Mouse (Mus musculus) spleen, postnatal 14 days (tissue): ENCODE measurements around the gene Snx14.

Experiments used
- DNase-seq, 2 experiments: peaks; one replicate each; pipeline ENCODE4 v3.0.0; 2021 to 2022; ENCODE audit warnings: low spot score in 2 of 2

Snx14 gene

GRCm38 (mm10) chr9:88380542-88380941, 58.2 kb downstream of the Snx14 start:
- DNase-seq = no peak

- DNase-seq = no peak
These were observed 58.7 kb downstream of the Snx14 start for GRCm38 (mm10) chr9:88380076-88380475.

- no peak for DNase-seq
These were observed 59.7 kb downstream of the Snx14 start for GRCm38 (mm10) chr9:88379057-88379456.

GRCm38 (mm10) chr9:88377483-88377882, 61.3 kb downstream of the Snx14 start:
- DNase-seq = no peak

DNA sequence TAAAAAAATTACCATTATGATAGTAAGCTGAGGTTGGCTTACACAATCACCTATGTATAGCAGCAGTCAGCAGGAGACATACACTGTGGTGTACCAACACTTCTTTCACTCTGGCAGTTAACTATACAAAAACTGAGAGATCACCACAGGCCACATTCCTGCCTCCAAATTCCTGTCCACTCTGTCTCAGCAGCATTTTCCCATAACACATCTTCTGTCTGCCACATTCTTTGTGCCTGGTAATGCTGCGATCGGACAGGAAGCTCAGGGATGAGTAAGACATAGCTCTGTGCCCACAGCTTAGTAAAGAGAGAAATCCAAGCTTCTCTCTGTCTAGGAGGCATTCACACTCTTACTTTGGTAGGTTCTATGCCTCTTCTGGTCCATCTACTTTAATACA, 65.8 kb downstream of the Snx14 start:
- no peak for DNase-seq

GRCm38 (mm10) chr9:88371201-88371600, 67.6 kb downstream of the Snx14 start:
- DNase-seq = no peak

DNA sequence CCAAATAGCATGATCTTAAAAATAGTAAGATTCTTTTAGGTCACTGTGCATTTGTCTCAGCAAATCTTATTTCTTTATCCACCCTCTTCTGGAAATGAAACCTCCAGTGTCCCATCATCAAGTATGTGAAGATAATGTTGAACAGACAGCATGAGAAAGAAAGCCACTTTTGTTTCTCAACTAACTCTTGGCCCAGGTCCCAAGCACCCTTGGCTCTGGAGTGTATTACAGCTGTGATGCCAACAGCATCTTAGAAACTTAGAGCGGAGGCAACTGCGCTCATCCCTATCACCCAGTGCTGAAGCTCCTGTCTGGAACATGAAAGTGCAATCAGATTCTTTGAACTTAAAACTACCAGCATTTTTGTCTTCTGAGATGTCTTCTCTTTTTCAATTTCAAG, 69.1 kb downstream of the Snx14 start:
- DNase-seq = no peak

DNA sequence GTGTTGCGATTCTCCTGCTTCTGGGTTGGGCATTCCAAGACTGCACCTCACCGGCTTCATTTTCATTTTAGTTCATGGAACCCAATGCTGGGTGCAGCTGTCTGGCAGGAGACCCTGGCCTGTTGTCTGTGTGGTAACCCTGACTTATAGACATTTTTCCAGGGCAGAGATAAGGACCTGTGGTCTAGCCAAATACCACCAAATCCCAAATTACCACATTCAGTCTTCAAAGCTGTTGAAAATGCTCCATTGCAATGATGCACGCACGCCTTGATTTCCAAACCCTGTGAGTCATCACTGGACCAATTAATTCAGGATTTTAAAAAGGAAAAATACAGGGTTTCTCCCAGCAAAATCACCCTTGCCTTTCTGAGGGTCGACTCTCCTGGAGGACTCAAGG, 70.3 kb downstream of the Snx14 start:
- no peak for DNase-seq

GRCm38 (mm10) chr9:88367751-88368150, 71.0 kb downstream of the Snx14 start:
- DNase-seq = no peak

DNA sequence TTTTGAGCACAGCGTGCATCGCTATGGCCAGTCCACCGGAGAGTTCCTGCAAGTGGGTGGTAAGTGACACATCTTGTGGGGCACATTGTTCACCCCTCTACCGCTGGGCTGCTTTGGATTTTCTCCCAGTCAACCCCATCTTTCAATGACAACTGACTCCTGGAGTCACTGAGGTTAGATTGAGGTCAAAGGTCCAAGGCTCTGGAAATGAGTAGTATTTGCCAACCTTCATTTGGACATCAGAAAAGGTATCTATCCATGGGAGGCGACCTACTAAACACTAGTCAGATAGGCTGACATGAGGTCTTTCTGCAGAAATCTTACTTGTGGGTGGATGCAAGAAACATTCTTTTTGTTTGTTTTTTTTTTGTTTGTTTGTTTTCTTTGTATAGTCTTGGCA, 71.4 kb downstream of the Snx14 start:
- no peak for DNase-seq

DNA sequence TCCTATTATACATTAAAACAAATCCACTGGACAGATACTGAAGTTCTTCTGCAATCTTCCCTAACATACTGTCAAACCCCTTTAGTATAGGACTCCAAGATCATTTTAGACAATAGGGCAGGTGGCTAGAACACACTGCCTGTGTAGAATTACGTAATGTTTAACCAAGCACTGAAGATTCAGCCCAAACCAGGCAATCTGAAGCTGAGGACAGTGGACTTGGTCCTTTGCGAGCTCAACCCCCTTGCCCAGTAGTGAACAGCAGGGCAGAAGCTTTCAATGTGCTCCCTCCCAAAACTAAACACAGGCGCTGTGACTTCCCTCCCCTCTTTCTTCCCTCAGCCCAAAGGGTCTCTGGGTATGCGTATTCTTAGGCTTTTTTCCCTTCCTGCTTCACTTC, 71.9 kb downstream of the Snx14 start:
- DNase-seq = no peak

- no peak for DNase-seq
These were observed 72.5 kb downstream of the Snx14 start for GRCm38 (mm10) chr9:88366308-88366707.

GRCm38 (mm10) chr9:88363102-88363501, 75.7 kb downstream of the Snx14 start:
- DNase-seq = no peak

- DNase-seq = no peak
These were observed 76.5 kb downstream of the Snx14 start for GRCm38 (mm10) chr9:88362055-88362850.

- DNase-seq = no peak
These were observed 77.4 kb downstream of the Snx14 start for GRCm38 (mm10) chr9:88361211-88361909.

DNA sequence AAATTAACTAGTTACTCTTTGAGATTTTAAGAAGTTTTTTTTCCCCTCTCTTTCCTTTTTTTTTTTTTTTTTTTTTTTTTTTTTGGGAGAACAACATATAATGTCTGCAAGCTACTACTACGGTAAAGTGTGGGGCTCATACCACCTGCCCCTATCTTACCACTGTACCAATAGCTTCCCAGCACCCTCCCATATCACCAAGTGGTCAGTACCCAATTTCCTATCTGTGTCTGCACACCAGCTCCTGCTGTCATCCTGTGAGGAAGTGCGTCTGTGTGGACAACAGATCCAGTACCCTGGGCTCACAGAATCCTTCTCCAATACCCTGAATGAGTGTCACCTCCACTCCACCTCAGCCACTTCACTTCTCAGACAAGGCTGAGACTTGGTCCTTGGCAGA, 79.6 kb downstream of the Snx14 start:
- no peak for DNase-seq

DNA sequence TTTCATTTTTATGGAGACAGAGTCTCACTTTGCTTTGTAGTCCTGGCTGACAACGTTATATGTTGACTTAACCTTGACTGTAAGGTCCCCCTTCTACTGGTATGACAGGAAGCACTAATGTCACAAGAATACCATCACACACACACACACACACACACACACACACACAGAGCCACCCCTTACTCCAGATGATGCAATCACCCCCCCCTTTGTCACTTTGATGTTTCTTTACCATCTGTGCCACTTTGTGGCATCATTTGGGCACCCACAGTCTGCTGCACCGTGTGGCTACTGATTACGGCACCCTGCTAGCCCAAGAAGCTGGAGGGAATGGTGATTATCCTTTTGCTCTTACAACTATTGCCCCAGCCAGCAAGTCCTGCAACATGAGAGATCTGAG, 81.6 kb downstream of the Snx14 start:
- DNase-seq = no peak

DNA sequence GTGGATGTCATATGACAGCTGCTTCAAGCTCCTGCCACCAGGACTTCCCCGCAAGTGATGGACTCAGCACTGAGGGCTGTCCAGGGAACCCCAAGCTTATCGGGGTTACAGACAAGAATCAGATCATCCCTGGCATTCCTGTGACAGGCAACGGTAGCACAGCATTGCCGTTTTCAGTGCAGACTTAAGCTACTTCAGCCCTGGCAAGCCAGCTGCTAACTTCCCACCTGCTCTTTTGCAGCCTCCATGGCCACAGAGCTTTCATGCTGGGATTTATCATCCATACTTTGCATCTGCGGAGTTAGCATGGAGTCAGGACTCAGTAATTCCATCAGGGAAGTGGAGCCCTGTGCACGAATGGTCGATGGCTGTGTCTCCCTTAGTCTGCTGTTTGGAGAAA, 85.3 kb downstream of the Snx14 start:
- DNase-seq = no peak

- no peak for DNase-seq
These were observed 86.0 kb downstream of the Snx14 start for GRCm38 (mm10) chr9:88352741-88353140.

DNA sequence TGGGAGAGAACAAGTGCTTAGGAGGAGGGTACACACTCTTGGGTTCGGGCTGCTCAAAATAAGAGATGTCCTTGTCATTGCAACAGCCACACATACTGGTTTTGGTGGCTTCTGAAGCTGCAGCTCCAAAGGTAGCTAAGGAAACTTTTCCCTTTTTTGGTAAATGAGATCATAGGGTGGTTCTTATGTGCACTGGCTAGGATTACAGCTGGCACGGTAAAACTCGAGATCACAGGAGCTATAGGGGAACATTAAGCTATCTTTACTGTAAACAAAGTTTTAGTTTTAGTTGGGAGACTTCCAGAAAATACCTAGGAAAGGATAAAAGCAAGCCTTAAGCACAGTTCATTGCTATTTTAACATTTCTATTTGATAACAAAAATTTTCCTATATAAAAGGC, 87.6 kb downstream of the Snx14 start:
- no peak for DNase-seq

DNA sequence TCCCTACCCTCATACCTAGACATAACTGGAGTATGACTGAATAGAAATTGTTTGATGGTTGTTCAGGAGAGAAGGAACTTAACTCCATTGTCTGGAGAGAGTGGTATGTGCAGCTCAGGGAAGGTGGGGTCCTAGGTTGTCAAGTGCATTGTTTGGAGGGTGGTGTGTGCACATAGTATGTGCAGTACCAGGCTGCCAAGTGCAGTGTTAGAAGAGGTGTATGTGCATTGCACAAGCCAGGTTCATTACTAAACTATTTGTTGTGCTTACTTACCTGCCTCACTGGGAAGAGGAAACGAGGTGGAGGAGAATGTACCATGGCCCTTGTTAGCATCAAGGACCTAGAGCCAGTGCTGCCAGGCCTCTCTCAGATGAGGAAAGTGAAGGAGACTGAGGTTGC, 88.4 kb downstream of the Snx14 start:
- no peak for DNase-seq

DNA sequence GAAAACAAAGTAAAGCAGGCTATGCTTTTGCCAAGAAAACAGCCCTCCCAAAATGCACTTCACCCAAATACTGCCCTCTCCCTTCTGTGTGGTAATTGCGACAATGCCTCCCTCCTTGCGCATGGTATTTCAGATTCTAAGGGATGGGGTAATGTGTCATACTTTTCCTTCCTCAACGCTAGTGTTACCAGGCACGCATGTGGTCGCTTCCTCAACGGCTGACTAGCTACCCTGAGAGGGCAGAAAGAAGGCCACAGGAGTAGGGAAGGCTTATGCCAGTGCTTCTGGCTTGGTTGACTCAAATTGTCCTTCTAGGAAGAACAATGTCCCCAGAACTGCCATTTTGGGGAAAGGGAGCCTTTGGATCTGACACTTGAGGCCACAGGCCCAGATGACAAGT, 90.1 kb downstream of the Snx14 start:
- no peak for DNase-seq

DNA sequence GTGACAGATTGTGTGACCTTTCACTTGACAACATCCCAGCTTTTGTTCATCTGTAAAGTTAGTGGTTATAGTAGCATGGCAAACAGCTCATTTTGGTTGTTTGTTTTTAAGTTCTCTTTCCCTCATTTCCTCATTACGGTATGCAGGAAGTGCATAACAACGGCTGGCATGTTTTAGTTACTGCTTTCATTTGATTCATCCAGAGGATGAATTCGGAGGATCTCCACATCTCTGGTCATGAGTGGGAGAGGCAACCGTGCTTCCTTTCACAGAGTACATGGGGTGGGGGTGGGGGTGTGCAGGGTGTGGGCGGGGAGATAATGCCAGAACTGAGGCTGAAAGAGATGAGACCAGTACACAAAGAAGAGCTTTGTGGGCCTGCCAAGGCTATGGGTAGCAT, 91.9 kb downstream of the Snx14 start:
- DNase-seq = no peak
